Mouse (Mus musculus) lung, postnatal 14 days (tissue): ENCODE measurements around the gene 1700023F06Rik.
A peak's percentile ranks its signal among the peaks of the same experiment; 100 is the strongest.
"Not testable (repeated sequence)": the region's sequence is repeated elsewhere in the genome, so short reads cannot be mapped to it uniquely, and the experiment has no call there.

ENCODE experiments used
- DNase-seq: peaks from one replicate; pipeline ENCODE4 v3.0.0; 2021

1700023F06Rik gene

DNA sequence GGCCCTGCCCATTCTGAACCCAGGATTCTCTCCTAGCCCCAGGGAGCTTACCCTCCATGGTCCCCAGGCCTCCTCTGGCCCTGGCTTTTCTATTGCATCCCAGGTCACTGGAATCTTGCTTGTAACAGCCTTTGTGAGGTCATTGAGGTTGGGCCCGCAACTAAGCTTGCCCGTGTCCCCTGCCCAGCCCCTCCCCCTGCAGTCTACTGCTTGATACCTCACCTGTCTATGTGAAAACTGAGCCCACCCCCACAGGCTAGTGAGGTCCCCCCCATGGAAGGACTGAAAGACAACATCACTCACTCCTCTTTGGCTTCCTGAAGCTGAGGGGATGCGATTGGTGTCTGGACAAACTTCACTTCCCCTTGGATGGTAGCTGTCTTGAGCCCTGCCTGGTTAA is at the start of gene 1700023F06Rik:
Gene 1700023F06Rik, minus strand, starts transcription at position 101 of the 400 bp plus-strand sequence.
- no peak for DNase-seq

GRCm38 (mm10) chr11:103257938-103258481 is 49.7 kb upstream of the 1700023F06Rik start:
- DNase-seq: no peak

DNA sequence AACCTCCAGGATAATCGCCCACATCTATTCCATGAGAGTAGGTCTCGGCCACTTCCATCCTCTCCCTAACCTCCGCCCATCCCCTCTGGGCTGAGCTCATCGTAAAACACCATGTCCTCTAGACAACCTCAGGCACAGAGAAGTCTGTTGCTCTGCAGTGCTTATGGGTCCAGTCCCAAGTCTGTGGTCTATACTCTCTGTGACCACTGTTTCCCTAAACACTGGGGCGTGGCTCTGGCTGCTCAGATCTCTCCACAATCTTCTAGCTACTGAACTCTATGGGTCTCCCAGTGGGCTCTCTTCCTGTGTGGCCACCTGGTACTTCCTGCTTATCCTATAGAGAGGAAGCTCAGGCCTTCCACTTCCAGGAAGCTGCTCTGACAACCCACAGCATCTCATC is 45.2 kb upstream of the 1700023F06Rik start:
- DNase-seq: no peak

GRCm38 (mm10) chr11:103252380-103252779 is 44.0 kb upstream of the 1700023F06Rik start:
- peak; percentile 48 for DNase-seq

- no peak for DNase-seq
Observed at GRCm38 (mm10) chr11:103250324-103250723, 42.0 kb upstream of the 1700023F06Rik start.

- DNase-seq: no peak
Observed at GRCm38 (mm10) chr11:103249509-103249908, 41.2 kb upstream of the 1700023F06Rik start.

DNA sequence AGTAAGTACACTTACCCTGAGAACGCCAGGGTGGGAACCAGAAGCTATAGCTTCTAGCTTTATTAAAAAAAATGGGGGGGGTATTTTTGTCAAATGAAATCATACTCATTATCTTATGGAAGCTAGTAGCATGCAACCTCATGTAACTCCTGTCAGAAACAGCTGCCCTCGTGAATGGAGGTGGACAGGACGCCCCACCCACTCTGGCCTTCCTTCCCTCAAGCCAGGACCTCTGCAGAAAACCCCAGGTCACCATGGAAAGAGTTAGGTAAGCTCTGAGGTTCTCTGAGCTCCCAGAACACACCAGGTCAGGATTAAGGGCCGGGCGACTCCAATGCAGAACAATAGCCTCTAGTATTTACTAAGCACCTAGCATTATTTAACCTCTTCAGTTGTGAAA is 40.5 kb upstream of the 1700023F06Rik start:
- DNase-seq: no peak

DNA sequence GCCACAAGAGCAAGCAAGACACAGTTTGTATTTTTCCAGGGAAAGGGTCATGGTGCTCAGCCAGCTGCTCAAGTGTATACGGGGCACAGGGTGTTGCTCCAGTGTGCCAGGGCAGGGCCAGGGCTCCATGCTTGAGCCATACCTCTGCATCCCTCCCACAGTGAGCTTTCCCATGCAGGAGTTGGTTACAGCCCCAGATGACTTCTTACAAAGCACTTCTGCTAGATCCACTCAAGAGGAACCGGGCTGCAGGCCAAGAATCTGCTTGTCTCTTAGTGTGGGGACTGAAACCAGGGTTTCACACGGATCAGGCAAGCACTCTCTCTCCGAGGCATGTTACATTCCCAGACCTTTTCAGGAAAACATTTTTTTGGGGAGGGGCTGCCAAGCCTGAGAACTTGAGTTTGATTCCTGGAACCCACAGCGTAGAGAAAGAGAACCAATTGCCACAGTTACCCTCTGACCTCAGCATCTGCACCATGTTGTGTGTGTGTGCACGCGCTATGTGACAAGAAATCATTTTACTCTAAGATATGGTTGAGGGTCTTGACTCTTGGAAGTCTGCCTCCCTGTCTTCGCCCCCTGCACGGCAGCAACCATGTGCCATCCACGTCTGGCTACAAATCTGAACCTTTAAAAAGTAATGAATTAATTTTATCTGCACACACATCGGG is 39.3 kb upstream of the 1700023F06Rik start:
- DNase-seq: peak; percentile 93

DNA sequence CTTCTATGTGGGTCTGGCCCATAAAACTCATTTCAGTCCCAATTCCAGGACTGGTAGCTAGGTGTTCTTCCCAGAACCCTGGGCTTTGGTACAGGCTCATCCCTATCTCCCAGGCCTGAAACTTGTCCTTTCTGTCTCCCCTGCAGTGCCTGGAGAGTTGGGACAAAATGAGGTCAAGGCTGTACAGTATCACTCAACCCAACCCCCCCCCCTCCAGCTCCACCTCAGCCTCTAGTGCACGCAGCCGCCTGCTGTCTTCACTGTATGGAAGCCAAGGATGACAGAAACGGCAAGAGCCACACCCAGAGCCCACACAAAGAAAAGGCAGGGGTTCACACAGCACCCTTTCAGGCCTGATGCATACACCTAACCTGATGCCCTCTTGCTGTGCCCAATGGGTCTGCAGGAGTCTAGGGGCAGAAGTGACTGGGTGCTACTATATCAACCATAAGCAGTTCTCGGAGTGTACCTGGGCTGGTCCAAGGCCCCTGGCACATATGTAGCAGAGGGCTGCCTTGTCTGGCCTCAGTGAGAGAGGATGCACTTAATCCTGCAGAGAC is 38.5 kb upstream of the 1700023F06Rik start:
- no peak for DNase-seq

DNA sequence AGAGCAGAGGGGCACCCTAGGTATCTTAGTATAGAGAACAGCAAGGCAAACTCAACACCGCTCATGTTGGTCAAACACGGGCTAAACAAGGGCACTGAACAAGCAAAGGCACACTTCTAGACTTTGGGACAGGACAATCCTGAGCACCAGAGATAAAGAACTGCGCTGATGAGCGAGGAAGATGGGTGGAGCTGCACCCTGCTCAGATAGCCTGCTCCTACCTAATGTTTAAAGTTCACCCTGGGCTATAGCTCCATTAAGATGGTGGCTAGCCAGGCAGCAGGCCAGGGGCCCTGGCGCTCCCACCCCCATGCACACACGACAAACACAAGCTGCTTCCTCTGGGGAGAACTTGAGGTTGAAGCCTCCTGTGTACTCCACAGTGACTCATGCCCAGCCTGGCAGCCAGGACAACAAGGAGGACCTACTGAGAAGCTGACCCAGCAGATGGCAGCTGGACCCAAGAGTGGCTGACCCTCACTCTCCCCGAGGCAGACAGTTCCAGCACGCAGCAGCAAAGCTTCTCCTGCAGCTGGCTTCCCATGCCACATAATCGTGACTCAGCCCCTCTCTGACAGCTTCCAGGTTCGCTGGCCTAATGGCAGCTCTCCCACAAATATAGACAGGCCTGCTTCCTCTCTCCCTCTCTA is 37.8 kb upstream of the 1700023F06Rik start:
- DNase-seq: peak; percentile 41

DNA sequence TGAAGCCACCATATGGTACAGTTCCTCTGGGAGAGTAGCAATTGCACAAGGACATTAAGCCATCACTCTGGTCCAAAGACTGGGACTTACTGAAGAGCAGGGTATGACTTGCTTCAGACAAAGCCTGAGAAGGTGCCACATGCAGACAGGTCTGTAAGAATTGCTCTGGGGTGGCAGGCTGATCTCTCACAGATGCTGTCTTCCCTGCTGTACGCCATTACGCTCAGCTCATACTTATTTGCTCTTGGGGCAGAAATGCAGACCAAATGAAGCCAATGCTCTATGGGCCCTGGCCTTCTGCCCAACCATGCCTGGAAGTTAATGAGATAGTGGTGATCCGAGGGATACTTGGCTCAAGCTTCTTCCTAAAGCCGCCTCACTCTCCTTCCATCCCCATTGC is 36.5 kb upstream of the 1700023F06Rik start:
- DNase-seq: no peak

DNA sequence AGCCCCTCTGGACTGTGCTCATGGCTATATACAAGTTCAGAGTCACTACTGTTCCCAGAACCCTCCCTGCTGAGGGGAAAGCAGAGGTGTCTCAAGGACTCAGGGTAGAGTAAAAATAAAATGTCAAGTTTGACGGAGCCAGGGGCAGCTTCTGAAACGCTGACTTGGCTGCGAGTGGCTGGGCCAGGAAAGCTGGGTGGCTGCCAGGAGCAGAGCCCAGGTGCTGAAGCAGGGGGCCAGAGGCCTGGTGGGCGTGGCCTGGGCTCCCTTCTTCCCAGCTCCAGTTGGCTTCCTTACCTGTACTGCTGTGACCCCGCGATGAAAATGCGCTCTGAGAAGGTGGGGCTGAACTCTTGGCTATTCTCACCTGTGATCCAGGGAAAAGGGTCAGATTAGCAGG is 32.4 kb upstream of the 1700023F06Rik start:
- DNase-seq: no peak

DNA sequence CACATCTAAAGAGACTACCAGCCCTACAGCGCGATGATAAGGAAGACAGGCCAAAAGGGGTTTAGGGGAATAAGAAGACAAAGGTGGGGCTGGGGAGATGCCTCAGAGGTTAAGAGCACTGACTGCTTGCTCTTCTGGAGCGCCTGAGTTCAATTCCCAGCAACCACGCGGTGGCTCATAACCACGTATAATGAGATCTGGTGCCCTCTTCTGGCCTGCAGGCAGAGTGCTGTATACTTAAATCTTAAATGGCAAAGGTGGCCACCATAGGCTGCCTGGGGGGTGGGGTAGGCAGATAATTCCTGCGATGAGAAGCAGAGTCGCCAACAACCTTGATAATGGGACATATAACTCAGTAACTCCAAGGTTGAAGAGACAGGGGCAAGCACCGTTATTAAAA is 29.4 kb upstream of the 1700023F06Rik start:
- DNase-seq: no peak

DNA sequence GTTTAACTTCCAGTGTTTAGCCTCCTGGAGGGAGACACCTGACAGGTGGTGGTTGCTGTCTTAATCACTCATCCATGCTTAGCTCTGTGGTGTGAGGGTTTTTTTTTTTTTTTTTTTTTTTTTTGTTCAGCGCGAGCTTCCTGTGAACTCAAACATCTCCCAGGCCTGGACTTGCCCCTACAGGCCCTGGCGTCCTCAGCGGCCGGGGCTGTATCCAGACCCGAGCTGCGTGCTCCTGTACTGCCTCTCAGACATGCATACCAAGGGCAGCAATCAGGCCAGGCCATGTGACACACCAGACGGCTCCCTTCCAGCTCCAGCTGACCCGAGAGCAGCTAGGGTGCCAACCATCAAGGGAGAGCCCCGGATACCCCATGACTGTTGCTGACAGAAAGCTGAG is 28.5 kb upstream of the 1700023F06Rik start:
- no peak for DNase-seq

- DNase-seq: no peak
Observed at GRCm38 (mm10) chr11:103236431-103236830, 28.1 kb upstream of the 1700023F06Rik start.

DNA sequence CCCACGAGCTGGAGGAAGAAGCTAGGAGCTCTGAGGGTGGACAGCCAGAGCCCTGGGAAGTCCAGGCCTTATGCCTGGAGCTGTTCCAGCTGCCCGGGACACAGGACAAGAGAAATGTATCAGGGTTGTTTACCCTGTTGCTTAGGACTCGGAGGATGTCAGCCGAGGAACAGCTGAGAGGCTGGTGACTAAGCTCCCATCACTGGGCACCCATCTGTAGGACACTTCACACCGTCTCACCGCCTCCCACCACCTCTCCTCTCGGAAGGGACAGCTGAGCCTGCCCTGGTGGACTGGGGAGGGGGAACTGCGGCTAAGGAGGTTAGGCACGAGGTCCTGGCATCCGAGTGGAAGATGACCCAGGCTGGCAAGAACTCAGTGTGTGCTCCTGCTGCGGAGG is 27.3 kb upstream of the 1700023F06Rik start:
- peak; percentile 48 for DNase-seq

- DNase-seq: no peak
Observed at GRCm38 (mm10) chr11:103234447-103234846, 26.1 kb upstream of the 1700023F06Rik start.

DNA sequence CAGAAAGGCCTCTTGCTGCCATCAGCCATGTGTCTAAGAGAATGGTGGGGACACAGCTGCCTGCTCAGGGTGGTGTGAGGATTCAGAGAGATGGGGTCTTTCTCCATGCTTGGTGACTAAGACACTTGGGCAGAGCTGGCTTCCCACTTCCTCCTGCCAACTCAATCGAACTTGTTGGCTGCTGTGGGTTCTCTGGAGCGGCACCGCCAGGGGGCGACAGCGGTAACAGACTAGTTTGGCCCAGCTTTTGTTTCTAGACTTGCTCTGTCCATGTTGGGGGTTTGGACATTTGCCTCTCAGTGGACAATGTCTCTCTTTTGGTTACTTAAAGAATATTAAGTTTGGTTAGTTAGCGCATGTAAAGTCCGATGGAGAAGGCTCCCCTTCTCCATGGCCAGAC is 24.6 kb upstream of the 1700023F06Rik start:
- DNase-seq: peak; percentile 93

DNA sequence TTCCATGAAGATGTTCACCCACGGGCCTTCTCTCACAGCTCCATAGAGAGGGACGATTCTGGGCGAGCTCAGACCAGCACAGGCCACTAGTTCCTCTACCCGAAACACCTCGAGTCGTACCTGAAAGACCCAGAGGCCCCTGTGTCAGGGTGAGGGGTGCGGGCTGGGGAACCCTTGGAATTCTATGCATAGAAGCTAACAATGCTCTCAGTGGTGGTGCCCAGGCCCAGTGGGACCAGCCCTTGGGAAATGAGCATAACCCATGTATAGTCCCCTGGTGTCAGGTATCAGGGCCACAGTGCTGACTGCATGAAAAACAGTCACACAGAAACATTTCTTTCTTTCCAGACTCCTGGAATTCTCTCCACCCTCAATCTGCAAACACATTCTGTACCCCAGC is 23.0 kb upstream of the 1700023F06Rik start:
- DNase-seq: no peak

DNA sequence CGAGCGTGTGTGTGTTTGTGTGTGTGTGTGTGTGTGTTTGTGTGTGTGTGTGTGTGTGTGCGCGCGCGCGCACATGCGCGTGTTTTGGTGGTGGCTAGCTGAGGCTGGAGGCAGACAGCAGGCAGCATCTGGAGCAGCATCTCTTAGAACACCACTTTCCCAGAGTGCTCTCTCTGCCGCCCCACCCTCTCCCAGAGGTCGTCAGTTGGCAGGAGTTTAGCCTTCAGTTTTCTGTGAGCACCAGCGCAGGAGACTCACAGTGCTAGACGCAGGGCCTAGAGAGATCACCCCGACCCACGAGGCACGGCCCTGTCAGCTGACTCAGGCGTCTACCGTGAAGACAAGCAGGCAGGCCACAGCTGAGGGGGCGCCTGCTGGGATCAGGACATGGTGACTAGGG is 22.3 kb upstream of the 1700023F06Rik start:
- no peak for DNase-seq

GRCm38 (mm10) chr11:103229608-103230007 is 21.2 kb upstream of the 1700023F06Rik start:
- no peak for DNase-seq

DNA sequence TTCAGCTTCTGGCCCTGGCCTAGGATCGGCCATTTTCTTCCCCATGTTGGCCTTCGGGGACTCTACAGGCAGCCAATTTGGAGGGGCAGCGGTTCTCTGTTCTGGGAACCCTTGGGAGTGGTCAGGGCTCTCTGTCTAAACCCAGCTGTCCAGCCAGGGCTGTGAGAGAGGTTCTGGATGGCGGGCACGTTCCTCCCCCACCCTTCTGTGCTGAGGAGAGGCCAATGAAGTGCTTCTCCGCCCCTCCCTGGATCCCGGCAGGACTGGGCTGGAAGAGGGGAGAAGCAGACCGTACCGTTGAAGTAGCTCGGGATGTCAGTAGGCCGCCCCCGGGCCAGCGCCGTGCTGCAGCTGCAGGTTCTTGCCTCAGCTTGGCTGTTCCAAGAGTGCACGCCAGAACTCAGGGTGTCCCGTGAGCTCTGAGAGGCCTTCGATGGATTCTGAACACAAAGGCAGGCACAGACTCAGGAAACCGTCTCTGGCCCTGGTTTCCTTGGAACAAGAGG is 15.6 kb upstream of the 1700023F06Rik start:
- no peak for DNase-seq

DNA sequence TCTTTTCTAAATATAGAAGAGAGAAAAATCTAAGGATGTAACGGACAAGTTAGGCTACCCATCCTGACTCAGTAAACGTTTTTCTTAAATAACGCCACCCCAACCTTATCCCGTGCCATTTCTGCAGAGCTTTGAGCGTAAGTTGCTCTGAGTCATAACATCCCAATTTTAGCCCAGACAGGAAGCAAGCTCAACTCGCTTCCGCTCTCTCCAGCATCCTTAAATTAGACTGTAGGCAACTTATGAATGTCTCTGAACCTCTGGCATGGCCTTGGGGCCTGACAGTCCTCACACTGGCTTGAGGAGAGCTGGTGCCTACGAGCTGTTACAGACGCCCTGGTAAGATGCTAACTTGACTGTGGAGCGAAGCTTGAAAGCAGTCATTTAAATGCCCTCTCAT is 15.1 kb upstream of the 1700023F06Rik start:
- no peak for DNase-seq

- not testable (repeated sequence) for DNase-seq
Observed at GRCm38 (mm10) chr11:103222718-103223117, 14.4 kb upstream of the 1700023F06Rik start.
